Mouse (Mus musculus) MEL (cell line): Measurements from ENCODE around the gene Zfand2b. TPM values are rescaled to one million over a fixed set of nuclear protein-coding genes. Genes with fewer than 3 reads are reported as not detected.
A peak's percentile ranks its signal among the peaks of the same experiment; 100 is the strongest.

Experiments used
- DNase-seq: peaks from one replicate; pipeline ENCODE4 v3.0.0; 2011; ENCODE audit warnings: low read depth, low spot score
- H3K27ac ChIP-seq: 2 replicates; pipeline ENCODE4 v1.5.1; 2012; ENCODE audit warnings: low read depth, mild to moderate bottlenecking, control low read depth, low read length, moderate library complexity; ENCODE audit not compliant: control insufficient read depth
- H3K27me3 ChIP-seq, 2 experiments: fragments of 150-350 bp in 1 of 2; sonication (generic) in 1 of 2; 2 replicates each; pipeline ENCODE4 v1.6.1; 2012; ENCODE audit warnings: low read length in 2 of 2, mild to moderate bottlenecking in 2 of 2, improper control_type of control experiment in 1 of 2, moderate library complexity in 1 of 2; ENCODE audit not compliant: insufficient read depth in 2 of 2, control insufficient read depth in 1 of 2
- H3K36me3 ChIP-seq, 2 experiments: 2 replicates each; pipeline ENCODE4 v1.6.1; 2012 to 2014; ENCODE audit warnings: low read length in 2 of 2, improper control_type of control experiment in 1 of 2, inconsistent platforms in 1 of 2, mild to moderate bottlenecking in 1 of 2; ENCODE audit not compliant: insufficient read depth in 2 of 2, control insufficient read depth in 1 of 2
- H3K4me1 ChIP-seq, 2 experiments: fragments of 150-350 bp in 1 of 2; sonication (generic) in 1 of 2; 2 replicates each; pipeline ENCODE4 v1.6.1; 2012; ENCODE audit warnings: low read length in 2 of 2, improper control_type of control experiment in 1 of 2, mild to moderate bottlenecking in 1 of 2; ENCODE audit not compliant: insufficient read depth in 2 of 2, control insufficient read depth in 1 of 2
- H3K4me3 ChIP-seq, 2 experiments: fragments of 150-350 bp in 1 of 2; sonication (generic) in 1 of 2; 2 replicates each; pipeline ENCODE4 v1.5.1; 2012; ENCODE audit warnings: low read depth in 2 of 2, low read length in 2 of 2, mild to moderate bottlenecking in 2 of 2, moderate library complexity in 2 of 2, control low read depth in 1 of 2, improper control_type of control experiment in 1 of 2; ENCODE audit not compliant: control insufficient read depth in 1 of 2, insufficient read depth in 1 of 2
- H3K79me2 ChIP-seq: 2 replicates; pipeline ENCODE4 v1.6.1; 2012; ENCODE audit warnings: mild to moderate bottlenecking, low read length, moderate library complexity; ENCODE audit not compliant: control insufficient read depth, poor library complexity, insufficient read depth
- H3K9ac ChIP-seq: 2 replicates; pipeline ENCODE4 v1.6.1; 2012; ENCODE audit warnings: low read depth, mild to moderate bottlenecking, control low read depth, low read length, moderate library complexity; ENCODE audit not compliant: control insufficient read depth, poor library complexity, severe bottlenecking
- H3K9me3 ChIP-seq: fragments of 150-350 bp; sonication (generic); replicated peaks from 2 replicates; pipeline ENCODE4 v1.6.1; 2012; ENCODE audit warnings: mild to moderate bottlenecking, low read length, improper control_type of control experiment, moderate library complexity; ENCODE audit not compliant: insufficient read depth
- CHD1 ChIP-seq: IDR thresholded peaks from 2 replicates; pipeline ENCODE4 v1.6.1; 2012; ENCODE audit warnings: low read depth, mild to moderate bottlenecking, inconsistent platforms, low read length, improper control_type of control experiment
- ELF1 ChIP-seq: IDR thresholded peaks from 2 replicates; pipeline ENCODE4 v1.6.1; 2014; ENCODE audit warnings: low read depth, mild to moderate bottlenecking, inconsistent platforms, low read length, improper control_type of control experiment, moderate library complexity
- GABPA ChIP-seq: IDR thresholded peaks from 2 replicates; pipeline ENCODE4 v1.6.1; 2012; ENCODE audit warnings: low read depth, mild to moderate bottlenecking, inconsistent platforms, low read length, improper control_type of control experiment, moderate library complexity
- GATA1 ChIP-seq: IDR thresholded peaks from 2 replicates; pipeline ENCODE4 v1.6.1; 2011; ENCODE audit warnings: low read depth, low read length, improper control_type of control experiment
- HCFC1 ChIP-seq: IDR thresholded peaks from 2 replicates; pipeline ENCODE4 v1.6.1; 2012; ENCODE audit warnings: low read depth, mild to moderate bottlenecking, inconsistent platforms, low read length, improper control_type of control experiment, moderate library complexity
- KAT2A ChIP-seq: conservative IDR thresholded peaks from 2 replicates; pipeline ENCODE4 v1.6.1; 2012; ENCODE audit warnings: low read depth, low read length, improper control_type of control experiment, inconsistent platforms
- MEF2A ChIP-seq: IDR thresholded peaks from 2 replicates; pipeline ENCODE4 v1.6.1; 2014; ENCODE audit warnings: low read depth, mild to moderate bottlenecking, inconsistent platforms, low read length, improper control_type of control experiment; ENCODE audit not compliant: poor library complexity, insufficient replicate concordance, severe bottlenecking; ENCODE audit errors: extremely low read depth
- MYB ChIP-seq: IDR thresholded peaks from 2 replicates; pipeline ENCODE4 v1.6.1; 2011; ENCODE audit warnings: mild to moderate bottlenecking, low read depth, low read length, improper control_type of control experiment
- POLR2AphosphoS2 ChIP-seq: IDR thresholded peaks from 2 replicates; pipeline ENCODE4 v1.6.1; 2011; ENCODE audit warnings: low read length, improper control_type of control experiment
- RCOR1 ChIP-seq: IDR thresholded peaks from 2 replicates; pipeline ENCODE4 v1.6.1; 2012; ENCODE audit warnings: low read depth, mild to moderate bottlenecking, inconsistent platforms, low read length, improper control_type of control experiment
- SMC3 ChIP-seq: IDR thresholded peaks from 2 replicates; pipeline ENCODE4 v1.6.1; 2011; ENCODE audit warnings: low read depth, low read length, improper control_type of control experiment
- UBTF ChIP-seq: IDR thresholded peaks from 2 replicates; pipeline ENCODE4 v1.6.1; 2012; ENCODE audit warnings: low read depth, mild to moderate bottlenecking, inconsistent platforms, low read length, improper control_type of control experiment, moderate library complexity, borderline replicate concordance; ENCODE audit not compliant: insufficient read depth
- USF2 ChIP-seq, 2 experiments: IDR thresholded peaks; 2 replicates each; pipeline ENCODE4 v1.6.1; 2011 to 2012; ENCODE audit warnings: improper control_type of control experiment in 2 of 2, low read length in 2 of 2, borderline replicate concordance in 1 of 2, inconsistent platforms in 1 of 2, low read depth in 1 of 2, mild to moderate bottlenecking in 1 of 2; ENCODE audit not compliant: insufficient read depth in 1 of 2
- ZKSCAN1 ChIP-seq: IDR thresholded peaks from 2 replicates; pipeline ENCODE4 v1.6.1; 2012; ENCODE audit warnings: low read depth, mild to moderate bottlenecking, inconsistent platforms, low read length, improper control_type of control experiment, moderate library complexity
- polyA plus RNA-seq, 2 experiments: library from polyadenylated mRNA; stranded (reverse) in 1 of 2; unstranded in 1 of 2; fragments of >175 nt in 1 of 2; fragments of >200 nt in 1 of 2; gene quantifications; 2 replicates each; pipeline versions ENCODE4 v1.2.1 to v1.2.4; 2012; ENCODE audit warnings: low replicate concordance in 2 of 2, low read depth in 1 of 2; ENCODE audit not compliant: insufficient read length in 2 of 2, insufficient read depth in 1 of 2, missing spikeins in 1 of 2
- total RNA-seq: library from RNA; depleted of rRNA; stranded (reverse); fragments of 300-350 nt; gene quantifications from 2 replicates; pipeline ENCODE4 v1.2.3, GENCODE M21; 2012

Gene Zfand2b
- total and polyA plus RNA-seq, 3 experiments = 15.0 to 18.3 TPM; not detected in 1

- no peak for TF ChIP-seq MEF2A
- TF ChIP-seq UBTF = peak; percentile 51; the same call in 1 of the 2 replicates
- peak; percentile 95 for TF ChIP-seq HCFC1
- TF ChIP-seq RCOR1 = no peak
- no peak for TF ChIP-seq USF2 (IDR thresholded peaks at IDR 0.05; ENCODE audit: borderline replicate concordance in 1 of 2, insufficient read depth in 1 of 2, low read depth in 1 of 2, low read length in 2 of 2)
- TF ChIP-seq GATA1 = no peak
- TF ChIP-seq SMC3 = no peak
Measured at GRCm38 (mm10) chr1:75210136-75211087, 42.0 kb downstream of the Zfand2b start, which contains the start of the genes Glb1l and Stk16 (continued).

GRCm38 (mm10) chr1:75211141-75211708, 42.8 kb downstream of the Zfand2b start:
- no peaks in the 10 kb centered on the region for H3K9me3 ChIP-seq
- no peaks in the 10 kb centered on the region for H3K27me3 ChIP-seq
- TF ChIP-seq CHD1 (0 out of 2 replicates have a peak, but pooled peaks have one; percentile 30), ELF1 (no peak), RCOR1 (no peak), KAT2A (no peak), GABPA (no peak), MYB (no peak)
- TF ChIP-seq, all 39 proteins: peak for 1
- Histone ChIP-seq H3K36me3 (peaks cover 11 to 54% of the 10 kb centered on the region in 2 experiments; a peak in 3 of 4 replicates), H3K4me1 (peaks cover 2 to 51% of the 10 kb centered on the region in 2 experiments; a peak in 3 of 4 replicates), H3K27ac (peak overlapping the region; percentile 55), H3K4me3 (peak overlapping the region; percentile 50 to 89), H3K79me2 (peaks cover 60% of the 10 kb centered on the region), H3K9ac (peak overlapping the region; percentile 82)
- DNase-seq = peak; percentile 31

- H3K27ac ChIP-seq = peak overlapping the region; percentile 25
- H3K4me3 ChIP-seq = peak overlapping the region in 1 of 2 experiments; percentile 5; a peak in 1 of 4 replicates
- H3K79me2 ChIP-seq = peaks cover 70% of the 10 kb centered on the region
- TF ChIP-seq ZKSCAN1 (no peak), POLR2AphosphoS2 (0 out of 2 replicates have a peak, but pooled peaks have one; percentile 7)
- peak; percentile 15 for DNase-seq
- no peaks in the 10 kb centered on the region for H3K27me3 ChIP-seq
- peak overlapping the region; percentile 22 for H3K9ac ChIP-seq
- peaks cover 15 to 63% of the 10 kb centered on the region in 2 experiments for H3K36me3 ChIP-seq
- H3K9me3 ChIP-seq = no peaks in the 10 kb centered on the region
- H3K4me1 ChIP-seq = peaks cover 6 to 56% of the 10 kb centered on the region in 2 experiments; a peak in 3 of 4 replicates
Measured at GRCm38 (mm10) chr1:75212542-75212941, 44.1 kb downstream of the Zfand2b start.
